Mouse (Mus musculus): ENCODE results near the gene Tipin. TPM values are rescaled to one million over a fixed set of nuclear protein-coding genes. Genes with fewer than 3 reads are reported as not detected.
A peak's percentile ranks its signal among the peaks of the same experiment; 100 is the strongest.
"Not testable (repeated sequence)": the region's sequence is repeated elsewhere in the genome, so short reads cannot be mapped to it uniquely, and the experiment has no call there.

The Tipin gene
- total RNA-seq, 2 experiments from 2014 or later: 19.6 to 22.3 TPM

DNA sequence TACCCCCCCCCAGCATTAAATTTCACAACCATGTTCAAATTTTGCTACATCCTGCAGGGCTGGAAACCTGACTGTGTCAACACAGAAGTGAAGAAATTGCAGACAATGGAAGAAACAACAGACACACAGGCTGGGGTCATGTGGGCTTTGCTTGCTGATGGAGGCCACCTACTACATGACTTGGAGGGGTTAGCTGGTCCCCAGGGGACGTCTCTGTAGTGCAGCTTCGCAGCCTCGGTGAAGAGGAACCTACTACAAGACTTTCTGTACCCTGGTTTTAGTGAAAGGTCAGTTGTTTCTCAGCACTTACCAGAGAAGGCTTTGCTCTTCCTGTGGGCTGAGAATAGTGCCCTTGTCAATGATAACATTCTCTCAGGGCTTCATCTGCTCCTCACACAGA, 10.1 kb upstream of the Tipin start:
- no peak for DNase-seq (ENCODE audit: low spot score in 2 of 2)

DNA sequence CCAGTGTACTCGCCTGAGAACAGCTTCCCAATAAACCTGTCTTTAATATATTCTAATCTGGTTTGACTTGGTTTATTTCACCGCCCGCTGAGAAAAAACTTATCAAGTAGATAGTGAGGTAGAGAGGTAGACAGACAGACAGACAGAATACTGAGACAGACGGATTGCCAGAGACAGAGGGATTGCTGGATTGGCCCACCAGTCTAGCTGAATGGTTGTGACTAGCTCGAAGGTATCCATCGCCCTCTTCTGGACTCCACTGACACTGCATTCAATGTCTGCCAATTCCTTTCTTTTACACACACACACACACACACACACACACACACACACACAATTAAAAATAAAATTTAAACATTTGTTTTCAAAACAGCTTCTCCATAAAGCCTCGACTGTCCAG, 8.8 kb upstream of the Tipin start:
- peak; percentile 69 to 75 for DNase-seq (ENCODE audit: low spot score in 2 of 2)

DNA sequence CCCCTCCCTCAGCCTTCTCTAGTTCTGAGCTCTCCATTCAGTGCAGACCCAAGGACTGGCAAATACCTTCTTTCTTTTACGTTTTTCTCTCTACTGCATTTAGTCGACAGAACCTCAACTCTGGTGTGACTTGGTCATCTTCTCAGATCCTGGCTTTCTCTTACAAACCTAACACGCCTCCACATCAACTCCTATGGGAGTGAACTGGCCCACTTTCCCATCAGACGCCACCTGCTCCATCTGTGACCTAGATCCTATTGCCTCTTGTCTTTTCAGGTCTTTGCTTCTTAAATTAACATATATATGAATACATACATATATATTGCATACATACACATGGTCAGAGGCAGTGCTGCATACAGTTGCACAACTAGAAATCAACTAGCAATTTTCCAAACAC, 7.6 kb upstream of the Tipin start:
- no peak for DNase-seq (ENCODE audit: low spot score in 2 of 2)

DNA sequence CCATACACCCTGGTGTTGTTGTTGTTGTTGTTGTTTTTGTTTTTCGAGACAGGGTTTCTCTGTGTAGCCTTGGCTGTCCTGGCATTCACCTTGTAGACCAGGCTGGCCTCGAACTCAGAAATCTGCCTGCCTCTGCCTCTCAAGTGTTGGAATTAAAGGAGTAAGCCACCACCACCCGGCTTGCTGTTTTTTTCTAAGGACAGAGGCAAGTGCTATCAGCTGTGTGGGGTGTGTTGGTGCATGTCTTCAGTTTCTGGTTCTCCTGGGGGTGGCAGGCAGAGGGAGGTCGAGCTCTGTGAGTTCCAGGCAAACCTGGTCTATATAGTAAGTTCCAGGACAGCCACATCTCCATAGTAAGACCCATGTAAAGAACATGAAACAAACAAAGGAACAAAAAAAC, 7.1 kb upstream of the Tipin start:
- no peak for DNase-seq (ENCODE audit: low spot score in 2 of 2)

DNA sequence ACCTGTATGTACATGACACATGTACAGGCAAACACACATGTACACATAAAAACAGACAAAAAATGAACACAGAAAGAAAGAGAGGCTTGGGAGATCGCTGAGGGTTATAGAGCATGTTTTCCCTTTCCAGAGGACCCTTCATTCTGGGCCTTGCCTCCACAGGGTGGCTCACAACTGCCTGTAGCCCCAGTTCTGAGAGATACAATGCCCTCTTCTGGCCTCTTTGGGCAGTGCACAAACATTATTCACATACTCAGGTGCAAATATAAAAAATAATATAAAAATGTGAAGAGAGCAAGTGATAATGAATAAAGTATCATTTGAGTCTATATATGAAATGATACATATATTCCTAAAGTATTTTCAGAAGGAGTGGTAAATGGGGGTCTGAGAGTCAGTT, 6.5 kb upstream of the Tipin start:
- DNase-seq (ENCODE audit: low spot score in 2 of 2): peak in 1 of 2 experiments; percentile 13

DNA sequence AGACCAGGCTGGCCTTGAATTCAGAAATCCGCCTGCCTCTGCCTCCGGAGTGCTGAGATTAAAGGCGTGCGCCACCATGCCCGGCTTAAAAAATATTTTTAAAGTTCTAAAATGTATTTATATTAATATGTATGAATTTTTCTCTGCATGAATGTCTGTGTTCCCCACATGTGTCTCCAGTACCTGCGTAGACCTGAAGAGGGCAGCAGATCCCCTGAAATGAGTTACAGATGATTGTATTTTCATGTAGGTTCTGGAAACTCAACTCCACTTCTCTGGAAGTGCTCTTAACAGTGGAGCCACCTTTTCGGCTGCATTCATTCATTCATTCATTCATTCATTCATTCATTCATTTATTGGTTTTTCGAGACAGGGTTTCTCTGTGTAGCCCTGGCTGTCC, 3.7 kb upstream of the Tipin start:
- peak; percentile 72 to 80 for DNase-seq (ENCODE audit: low spot score in 2 of 2)

DNA sequence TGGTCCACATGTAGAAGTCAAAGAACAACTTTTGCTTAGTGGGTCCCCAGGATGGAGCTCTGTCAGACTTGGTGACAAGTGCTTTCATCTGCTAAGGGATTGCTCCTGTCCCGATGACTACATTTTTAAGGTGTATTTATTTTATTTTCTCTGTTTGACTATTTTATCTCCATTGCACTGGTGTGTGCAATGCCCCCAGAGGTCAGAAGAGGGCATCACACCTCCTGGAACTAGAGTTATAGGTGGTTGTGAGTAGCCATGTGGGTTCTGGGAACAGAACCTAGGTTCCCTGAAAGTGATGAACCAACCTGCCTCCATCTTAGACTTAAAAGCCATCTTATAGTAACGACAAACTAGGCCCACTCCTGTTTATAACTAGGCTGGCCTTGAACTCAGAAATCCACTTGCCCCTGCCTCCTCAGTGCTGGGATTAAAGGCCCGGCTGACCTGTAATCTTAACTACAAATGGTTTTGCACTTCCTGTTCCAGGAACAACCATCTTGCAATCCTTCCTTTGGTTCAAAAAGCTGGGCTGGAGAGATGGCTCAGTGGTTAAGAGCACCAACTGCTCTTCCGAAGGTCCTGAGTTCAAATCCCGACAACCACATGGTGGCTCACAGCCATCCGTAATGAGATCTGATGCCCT, 2.6 kb upstream of the Tipin start:
- DNase-seq (ENCODE audit: low spot score in 2 of 2): no peak

DNA sequence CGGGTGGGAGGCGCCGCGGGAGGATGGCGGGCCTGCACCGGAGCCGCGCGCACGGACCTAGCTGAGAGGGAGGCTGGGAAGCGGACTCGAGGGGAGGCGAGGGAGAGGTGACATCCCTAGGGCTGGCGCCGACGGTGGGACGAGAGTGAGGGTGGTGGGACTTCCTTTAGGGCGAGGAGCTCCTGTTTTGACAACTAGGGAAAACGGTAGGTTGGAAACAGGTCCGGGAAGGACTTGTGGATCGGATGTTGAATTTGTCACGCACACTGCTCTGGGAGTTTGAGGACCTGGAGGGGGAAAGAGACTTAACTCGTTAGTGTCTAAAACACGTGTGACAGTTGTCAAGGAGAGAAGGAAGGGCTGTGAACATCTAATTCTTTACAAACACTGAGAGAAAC, 399 bp downstream of the Tipin start:
- no peak for DNase-seq (ENCODE audit: low spot score in 2 of 2)

DNA sequence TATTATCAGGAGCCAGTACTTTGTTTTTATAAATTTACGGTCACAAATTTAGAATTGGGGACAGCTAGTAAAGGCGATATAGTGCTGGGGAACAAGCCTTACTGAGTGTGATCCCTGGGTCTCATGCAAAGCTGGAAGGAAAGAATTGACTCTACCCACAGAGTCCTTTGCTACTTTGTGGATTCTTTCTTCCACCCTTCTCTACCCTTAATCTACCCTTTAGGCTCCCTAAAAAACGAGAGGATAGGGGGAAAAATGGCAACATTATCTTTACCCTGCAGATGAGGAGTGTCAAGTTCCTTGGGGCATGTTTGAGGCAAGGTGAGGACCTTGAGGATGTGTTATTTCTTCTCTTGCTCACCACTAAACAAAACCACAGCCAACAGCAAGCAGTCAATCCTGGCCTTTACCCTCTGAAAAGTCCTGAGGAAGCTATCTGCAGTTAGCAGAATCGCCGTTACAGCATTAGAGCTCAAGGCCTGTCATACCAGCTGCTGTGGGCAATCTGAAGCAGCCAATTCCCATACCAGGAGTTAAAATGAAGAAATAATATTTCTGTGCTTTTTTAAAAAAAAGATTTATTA, 1.1 kb downstream of the Tipin start:
- DNase-seq (ENCODE audit: low spot score in 2 of 2): no peak

DNA sequence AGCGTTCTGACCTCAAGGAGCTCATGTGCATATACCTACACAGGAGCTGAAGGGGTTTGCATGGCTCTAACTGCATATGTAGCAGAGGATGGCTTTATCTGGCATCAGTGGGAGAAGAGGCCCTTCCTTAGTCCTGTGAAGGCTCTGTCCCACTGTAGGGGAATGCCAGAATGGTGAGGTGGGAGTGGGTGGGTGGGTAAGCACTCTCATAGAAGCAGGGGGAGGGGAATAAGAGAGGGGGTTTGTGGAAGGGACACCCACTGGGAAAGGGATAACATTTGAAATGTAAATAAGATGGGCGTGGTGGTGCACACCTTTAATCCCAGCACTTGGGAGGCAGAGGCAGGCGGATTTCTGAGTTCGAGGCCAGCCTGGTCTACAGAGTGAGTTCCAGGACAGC, 21.7 kb downstream of the Tipin start:
- DNase-seq (ENCODE audit: low spot score in 2 of 2): not testable (repeated sequence)

DNA sequence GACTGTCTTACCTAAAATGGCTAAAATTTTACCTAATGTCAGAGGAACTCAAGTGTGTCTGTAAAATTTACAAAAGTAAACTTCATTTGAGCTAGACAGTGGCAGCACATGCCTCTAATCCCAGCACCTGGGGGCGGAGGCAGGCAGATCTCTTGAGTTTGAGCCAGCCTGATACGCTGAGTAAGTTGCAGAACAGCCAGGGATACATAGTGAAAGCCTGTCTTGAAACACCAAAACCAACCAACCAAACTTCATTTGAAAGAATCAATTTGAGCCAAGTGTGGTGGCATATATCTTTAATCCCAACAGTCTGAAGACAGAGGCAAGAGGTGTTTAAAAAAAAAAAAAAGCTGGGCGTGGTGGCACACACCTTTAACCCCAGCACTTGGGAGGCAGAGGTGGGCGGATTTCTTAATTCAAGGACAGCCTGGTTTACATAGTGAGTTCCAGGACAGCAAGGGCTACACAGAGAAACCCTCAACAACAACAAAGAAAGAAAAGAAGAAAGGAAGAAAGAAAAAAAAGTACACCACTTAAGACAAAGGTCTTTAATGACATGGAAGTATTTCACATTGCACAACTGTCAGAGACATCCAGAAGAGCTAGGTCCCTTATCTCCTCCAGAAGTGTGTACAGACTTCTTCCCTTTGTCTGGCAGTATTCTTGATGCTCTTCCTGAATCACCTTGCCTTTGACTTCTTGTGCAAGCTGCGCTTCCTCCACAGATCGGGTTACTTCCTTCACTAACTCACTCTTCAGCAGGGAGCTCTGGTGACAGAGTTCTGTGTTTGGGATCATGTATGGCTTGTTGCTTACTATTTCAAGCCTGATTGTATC, 25.3 kb downstream of the Tipin start:
- no peak for DNase-seq (ENCODE audit: low spot score in 2 of 2)

DNA sequence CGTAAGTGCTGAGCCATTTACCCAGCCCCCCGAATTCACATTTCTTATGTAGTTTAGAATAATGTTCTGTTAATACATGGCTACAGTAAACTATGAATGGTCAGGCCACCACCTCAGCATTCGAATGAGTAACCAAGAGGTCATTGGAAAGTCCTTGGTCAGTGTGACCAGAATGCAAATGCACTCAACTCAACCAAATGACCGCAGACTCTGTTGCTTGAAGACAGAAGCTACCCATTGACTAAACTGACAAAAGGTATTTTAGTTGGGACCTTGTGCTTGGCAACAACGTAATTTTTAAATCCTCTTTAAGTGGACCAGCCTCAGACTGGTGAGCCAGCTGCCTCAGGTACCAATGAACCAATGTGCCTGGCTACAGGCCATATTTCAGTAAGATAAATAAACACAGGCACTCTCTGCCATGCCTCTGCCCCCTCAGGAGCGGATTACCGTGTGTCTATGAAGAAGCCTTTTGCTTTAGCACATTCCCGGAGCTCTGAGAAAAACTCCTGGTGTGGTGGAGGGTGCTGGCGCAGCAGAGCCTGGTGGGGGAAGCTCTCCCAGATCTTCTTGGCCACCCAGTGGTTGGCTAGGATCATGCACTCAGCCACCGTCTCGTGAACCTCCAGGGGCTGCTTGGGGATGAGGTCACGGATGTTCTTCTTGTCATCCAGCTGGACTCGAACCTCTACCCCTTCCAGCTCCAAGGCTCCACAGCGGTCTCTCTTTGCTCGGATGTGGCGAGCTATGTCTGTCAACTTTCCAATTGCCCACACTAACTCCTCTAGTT, 29.8 kb downstream of the Tipin start:
- DNase-seq (ENCODE audit: low spot score in 2 of 2): peak in 1 of 2 experiments; percentile 6

DNA sequence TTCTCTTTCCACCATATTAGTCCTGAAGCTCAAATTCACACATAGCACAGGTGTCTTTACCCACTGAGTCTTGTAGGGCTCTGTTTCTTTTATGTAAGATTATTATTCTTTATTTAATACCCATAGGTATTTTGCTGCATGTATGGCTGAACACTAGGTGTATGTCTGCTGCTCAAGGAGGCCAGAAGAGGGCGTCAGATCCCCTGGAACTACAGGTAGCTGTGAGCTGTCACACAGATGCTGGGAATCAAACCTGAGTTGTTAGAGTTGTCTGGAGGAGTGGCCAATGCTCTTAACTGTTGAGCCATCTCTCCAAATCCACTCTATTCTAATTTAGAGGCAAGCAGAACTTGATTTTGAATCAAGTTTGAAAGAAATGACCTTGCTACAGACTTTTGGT, 30.7 kb downstream of the Tipin start:
- DNase-seq (ENCODE audit: low spot score in 2 of 2): no peak

DNA sequence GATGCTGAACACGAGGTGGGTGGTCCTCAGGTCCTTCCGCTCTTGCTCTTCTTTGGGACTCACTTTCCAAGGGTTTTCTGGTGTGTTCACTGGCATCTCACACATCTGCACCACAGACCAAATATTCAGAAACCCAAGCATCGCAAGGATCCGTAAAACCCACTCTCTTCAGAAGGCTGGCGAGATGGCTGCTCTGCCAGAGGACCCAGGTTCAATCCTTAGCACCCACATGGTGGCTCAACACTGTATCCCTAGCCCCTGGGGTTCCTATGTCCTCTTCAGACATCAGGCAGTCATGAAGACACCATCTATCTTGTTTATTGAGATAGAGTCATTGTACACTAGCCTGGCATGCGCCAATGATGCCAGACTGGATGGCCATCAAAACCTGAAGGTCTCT, 33.3 kb downstream of the Tipin start:
- DNase-seq (ENCODE audit: low spot score in 2 of 2): no peak

DNA sequence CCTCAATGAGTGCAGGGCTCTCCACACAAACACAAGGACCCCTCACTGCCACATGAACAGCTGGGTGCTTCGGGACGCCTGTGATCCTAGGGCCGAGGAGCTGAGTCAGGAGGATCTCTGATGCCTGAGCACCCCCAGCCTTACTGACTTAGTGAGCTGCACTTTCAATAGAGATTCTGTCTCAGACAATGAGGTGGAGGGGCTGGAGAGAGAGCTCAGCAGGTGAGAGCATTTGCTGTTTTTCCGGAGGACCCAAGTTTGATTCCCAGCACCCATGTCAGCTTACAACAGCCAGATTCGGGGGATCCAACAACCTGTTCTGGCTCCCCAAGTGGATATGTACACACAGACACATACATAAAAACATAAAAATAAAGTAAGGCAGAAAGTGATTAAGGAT, 35.6 kb downstream of the Tipin start:
- no peak for DNase-seq (ENCODE audit: low spot score in 2 of 2)

DNA sequence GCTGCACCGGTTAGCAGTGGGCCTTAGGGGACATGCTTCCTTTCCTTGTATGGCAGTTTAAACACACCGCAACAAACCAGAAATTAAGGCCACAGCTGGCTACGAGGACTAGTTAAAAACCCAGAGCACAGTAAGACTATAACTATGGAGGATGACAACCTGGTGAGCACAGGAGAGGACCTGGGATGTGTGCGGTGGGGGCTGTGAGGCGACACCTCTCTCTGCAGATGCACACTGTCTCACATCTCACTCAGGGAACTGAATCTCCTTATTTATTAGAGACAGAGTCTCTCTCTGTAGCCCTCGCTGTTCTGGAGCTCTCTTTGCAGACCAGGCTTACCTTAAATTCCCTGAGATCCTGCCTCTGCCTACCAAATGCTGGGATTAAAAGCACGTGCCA, 42.6 kb downstream of the Tipin start:
- no peak for DNase-seq (ENCODE audit: low spot score in 2 of 2)

DNA sequence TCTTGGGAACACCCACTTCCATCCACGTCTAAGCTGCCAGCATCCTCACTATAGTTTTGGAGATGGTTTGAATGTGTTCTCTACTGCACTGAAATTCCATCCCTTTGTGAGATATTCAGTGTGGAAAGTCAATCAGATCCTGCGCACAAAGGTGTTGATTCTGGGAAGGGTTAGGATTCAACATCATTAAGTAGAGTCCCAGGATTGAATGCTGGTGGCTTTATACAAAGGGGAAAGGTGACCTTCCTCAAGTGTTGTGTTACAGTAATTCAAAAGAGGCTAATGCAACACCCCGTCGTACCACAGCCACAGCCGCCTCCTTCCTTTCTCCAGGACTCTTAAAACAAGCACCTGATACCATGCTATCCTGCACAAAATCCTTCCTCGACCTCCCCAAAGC, 54.4 kb downstream of the Tipin start:
- DNase-seq (ENCODE audit: low spot score in 2 of 2): no peak

DNA sequence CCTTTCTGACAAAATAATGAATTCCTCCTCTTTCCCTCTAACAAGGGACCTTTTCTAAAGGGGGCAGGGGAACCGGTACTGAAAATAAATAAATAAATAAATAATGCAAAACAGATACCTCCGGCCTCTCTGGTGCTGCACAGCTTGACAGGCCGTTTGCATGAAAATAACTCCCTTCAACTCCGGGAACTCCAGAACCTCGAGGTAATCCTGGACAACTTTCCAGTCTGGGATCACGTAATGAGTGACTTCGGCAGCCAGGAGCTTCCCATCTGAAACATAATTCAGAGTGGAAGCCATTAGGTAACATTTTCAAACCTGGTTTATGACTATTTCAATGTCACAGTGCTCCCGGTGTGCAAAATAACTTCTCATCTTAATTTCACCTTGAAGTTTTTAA, 58.0 kb downstream of the Tipin start:
- no peak for DNase-seq (ENCODE audit: low spot score in 2 of 2)

DNA sequence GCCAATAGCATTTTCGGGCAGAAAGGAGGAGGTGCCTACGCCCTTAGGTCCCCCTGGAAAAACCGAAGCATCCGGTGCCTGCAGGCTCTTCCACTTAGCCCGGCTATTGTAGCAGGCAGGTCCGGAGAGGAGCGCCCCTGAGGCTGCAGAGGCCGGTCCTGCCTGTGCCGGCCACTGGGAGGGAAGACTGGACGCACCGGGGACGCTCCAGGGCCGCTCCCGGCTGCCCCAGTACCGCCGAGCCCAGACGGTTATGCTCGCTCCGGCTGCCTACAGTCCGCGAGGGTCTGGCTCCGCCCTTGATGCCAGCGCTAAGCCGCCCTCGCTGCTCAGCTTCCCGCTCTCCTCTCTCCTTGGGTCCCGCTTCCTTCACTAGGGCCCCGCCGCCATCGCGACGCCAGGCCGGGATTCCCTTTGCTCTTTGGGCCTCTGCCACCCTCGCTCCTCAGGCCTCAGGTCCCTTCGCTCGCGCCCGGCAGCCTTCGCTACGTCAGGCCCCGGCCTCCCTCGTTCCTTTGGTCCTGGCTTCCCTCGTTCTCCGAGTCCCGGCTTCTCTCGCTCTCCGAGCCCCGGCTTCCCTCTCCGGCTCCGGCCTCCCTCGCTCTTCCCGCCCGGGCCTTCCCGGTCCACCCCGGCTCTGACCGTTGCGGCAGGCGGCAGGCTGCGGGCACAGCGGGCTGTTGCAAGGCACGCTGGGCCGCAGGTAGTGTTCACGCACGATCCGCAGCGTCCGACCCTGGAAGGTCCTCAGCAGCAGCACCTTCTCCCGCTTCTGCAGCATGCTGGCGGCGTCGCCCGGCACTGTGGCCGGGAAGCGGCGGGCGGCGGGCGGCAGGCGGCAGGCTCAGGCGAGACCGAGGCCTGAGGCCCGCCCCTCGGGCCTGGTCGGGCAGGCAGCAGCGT, 59.2 kb downstream of the Tipin start:
- peak; percentile 77 to 81 for DNase-seq (ENCODE audit: low spot score in 2 of 2)

DNA sequence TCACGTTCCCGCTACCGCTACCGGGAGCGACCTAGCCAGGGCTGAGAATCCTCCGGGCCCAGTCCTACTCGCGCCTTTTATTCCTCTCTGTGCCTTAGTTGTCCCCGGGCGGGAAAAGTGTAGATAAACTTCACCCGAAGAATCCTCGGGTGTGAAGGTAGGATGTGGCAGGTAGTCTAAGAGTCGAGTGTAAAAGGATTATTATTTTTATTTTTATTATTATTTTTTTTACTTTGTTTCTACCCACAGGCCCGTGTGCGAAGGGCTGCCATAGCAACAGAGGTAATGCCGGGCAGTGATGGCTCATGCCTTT, 59.8 kb downstream of the Tipin start, which contains the start of gene Dis3l:
Gene Dis3l (minus strand): TSS at position 35 of the 313 bp plus-strand sequence.
- no peak for DNase-seq (ENCODE audit: low spot score in 2 of 2)

DNA sequence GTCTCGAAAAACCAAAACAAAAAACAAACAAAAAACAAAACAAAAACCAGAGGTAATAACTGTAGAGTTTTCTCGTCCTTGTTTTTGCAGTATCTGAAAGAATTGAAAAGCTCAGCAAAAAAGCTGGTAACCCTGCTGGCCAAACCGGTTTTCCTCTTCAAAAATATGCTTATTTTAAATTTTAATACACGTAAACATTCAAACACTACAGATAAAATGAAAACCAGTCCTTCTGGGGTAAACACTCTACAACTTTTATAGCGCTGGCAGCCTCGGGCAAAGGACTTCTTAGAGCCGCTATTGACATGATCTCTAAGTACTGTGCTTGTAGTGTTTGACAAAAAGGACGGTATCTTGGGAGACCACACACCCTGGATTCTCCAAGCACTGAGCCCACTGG, 60.3 kb downstream of the Tipin start:
- DNase-seq (ENCODE audit: low spot score in 2 of 2): no peak
